Mouse (Mus musculus) testis, postnatal 10 days (tissue): ENCODE results near the gene Mpdu1.
"Not testable (repeated sequence)": the region's sequence is repeated elsewhere in the genome, so short reads cannot be mapped to it uniquely, and the experiment has no call there.

ENCODE experiments used
- DNase-seq: peaks from one replicate; pipeline ENCODE4 v3.0.0; 2021; ENCODE audit warnings: low spot score

Gene Mpdu1

DNA sequence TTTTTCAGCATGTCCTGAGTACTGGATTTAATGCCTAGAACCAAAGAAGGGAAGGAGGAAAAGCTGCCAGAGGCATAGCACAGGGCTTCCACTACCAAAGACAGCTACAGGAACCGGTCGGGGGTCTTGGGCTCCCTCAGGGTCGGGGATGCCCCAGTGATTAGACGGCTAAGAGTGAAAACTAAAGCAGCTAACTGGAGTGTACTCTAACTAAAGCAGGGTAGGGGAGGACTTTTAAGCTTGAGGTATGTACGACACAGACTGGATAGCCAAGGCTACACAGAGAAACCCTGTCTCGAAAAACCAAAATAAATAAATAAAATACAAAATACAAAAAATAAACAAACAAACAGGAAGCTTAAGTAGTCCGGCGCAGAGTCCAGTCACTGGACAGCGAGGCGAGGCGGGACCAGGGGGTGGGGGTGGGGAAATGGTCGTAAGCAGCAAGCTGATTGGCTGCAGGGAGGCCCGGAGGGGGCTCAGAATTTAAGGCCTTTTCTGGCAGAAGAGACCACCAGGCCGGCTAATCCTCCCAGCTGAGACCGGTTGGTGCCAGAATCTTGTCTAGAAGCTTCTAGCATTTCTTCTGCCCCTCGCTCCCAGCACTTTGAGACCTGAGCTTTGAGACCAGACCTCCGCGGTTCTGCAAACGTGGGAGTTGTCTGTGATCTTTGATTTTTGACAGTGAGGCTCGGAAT is 40.7 kb downstream of the Mpdu1 start, which contains the start of gene Sat2:
Sat2 (plus strand) TSS at position 454 of the 698 bp plus-strand sequence.
- peak; percentile 74 for DNase-seq

DNA sequence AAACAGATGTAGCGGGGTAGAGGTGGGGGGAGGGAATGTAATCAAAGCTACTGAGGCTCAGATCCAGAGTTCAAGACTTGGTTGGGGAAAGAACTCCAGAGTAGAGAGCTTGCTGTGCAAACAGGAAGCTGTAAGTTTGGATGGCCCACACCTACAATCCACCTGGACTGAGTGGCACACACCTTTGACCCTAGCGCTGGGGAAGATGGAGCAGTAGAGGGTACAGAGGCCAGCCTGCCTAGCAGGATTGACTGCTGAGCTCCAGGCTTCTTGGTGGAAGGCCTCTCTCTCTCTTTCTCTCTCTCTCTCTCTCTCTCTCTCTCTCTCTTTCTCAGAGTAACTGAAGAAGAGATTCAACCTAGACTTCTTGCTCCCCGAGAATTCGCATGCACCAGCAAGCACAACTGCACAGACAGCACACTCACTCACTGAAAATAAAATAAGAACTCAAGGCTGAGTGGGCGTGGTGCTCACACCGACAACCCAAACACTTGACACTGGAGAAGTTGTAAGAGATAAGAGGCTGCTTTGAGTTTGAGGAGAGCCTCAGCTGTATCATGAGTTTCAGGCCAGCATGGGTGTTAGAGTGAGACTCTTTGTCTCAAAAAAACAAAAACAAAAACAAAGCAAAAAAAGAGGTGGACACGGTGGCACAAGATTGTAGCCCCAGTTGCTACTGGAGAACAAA is 41.9 kb downstream of the Mpdu1 start:
- peak; percentile 35 for DNase-seq

DNA sequence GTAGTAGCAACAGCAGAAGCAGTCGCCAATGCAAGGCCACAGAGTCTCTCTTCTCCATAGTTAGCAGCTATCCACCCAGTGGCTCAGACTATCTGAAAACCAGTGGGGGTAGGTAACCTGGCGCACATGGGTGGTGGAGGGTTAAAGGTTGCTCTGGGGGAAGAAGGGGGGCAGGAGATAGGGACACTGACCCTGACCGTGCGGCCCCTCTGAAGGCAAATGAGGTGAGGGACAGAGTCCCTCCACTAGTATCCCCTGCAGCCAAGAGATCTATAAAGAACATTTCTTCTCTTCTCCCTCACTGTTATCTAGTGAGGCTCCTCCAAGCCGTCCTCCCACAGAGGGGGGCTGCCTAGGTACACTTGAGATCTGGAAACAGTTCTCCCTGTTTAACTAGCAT is 44.6 kb downstream of the Mpdu1 start, which contains the start of gene Shbg:
Shbg (minus strand) TSS at position 101 of the 400 bp plus-strand sequence.
- peak; percentile 51 for DNase-seq

DNA sequence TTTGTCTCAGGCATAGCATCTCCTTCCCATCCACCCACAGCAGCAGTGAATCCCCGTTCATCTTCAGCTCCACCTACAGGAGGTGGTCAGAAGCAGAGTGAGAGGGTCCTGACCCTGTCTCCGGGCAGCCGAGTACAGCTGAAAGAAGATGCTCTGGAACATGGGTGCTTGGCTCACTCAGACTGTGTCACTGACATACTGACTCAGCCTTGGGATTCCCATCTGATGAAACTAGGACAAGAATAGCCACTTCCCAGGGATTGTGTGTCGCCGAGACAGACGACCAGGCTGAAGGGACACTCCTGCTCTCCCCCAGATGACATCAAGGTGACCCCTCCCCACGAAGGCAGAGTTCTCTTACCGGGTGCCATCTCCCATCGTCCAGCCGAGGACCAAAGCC is 45.7 kb downstream of the Mpdu1 start:
- no peak for DNase-seq

DNA sequence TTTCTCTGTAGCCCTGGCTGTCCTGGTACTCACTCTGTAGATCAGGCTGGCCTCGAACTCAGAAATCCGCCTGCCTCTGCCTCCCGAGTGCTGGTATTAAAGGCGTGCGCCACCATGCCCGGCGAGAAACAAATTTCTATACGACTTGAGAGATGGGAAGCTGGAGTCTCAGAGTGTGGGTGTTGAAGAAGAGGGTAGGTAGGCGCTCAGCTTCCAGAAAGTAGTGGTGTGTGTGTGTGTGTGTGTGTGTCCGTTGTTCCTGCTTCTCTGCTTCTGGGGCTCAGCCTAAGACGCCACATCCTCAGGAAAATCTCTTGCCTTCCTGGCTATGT is 48.2 kb downstream of the Mpdu1 start:
- not testable (repeated sequence) for DNase-seq

DNA sequence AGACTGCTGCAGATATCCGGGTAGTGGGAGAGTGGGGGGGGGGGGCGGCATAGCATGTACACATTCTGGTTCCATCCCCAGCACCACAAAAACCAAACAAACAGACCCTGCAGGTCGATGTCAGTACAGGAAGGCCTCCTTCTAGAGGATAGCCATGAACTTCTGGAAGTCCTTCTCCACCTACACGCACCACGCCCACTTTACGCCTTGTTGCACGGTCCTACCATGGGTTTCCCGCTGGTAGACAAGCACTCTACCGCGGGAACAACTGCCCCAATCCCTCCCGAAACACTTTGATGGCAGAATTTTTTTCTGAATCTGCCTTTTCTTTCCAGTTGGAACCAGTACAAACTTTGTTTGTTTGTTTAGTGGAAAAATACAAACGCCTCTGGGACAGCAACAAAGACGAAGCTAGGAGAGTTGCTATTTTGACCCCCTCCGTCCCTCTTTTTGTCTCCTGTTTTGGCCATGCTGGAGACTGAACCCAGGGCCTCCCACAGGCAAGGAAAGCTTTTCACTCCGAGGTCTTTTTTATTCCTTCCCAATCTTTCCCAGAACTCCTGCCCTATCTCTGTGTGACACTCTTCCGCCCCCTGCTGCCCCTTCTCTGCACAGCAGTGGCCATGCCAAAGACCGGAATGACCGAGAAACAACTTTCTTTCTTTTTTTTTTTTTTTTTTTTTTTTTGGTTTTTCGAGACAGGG is 48.7 kb downstream of the Mpdu1 start:
- DNase-seq = peak; percentile 95

DNA sequence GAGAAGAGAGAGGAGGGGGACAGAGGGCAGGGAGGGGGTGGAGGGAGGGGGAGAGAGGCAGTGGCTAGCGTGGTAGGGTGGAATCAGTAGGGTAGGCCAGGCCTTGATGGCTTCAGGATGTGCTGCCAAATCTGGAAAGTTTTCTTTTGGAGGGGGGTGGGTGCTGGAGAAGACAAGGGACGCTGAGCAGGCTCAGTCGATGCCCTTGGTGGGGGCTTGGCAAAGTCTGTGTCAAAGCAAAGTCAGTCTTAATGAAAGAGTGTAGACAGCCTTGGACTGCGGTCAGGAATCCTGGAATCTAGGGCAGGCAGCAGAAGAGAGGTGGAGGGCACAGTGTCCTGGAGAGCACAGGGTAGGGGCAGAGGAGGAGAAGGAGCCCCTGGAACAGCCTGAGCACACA is 51.5 kb downstream of the Mpdu1 start:
- peak; percentile 35 for DNase-seq

DNA sequence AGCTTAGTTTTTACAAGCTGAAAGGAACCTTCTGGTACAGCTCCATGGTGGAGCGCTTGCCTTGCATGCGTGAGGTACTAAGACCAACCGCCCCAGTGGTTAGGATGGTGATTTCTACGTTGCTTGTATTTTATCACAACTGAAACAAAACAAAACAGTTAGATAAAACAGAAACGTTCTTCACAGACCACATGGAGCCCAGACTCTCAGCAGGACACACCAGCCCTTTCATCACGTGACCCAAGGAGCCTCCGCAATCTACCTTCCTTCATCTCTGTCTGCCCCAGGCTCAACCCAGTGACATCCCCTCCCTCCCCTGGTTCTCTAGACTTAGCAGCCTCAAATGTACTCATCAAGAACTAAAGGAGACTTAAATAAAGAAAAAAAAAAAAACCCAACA is 53.0 kb downstream of the Mpdu1 start:
- DNase-seq = no peak

DNA sequence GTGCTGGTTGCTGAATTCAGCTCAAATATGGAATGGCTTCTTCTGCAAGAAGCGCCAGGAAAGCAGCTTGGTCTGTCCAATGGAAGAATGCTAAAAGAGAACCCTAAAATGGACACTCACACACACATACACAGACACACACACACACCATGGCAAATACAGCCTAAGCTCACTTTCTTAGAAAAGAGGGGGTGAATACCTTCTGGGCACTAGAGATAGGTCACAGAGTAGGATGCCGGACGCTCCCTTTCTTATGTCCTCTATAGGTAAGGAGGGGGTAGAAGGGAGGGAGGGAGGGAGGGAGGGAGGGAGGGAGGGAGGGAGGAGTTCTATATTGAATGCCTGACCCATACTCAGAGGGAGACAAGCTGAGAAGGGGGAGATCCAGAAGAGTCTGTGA is 53.9 kb downstream of the Mpdu1 start:
- no peak for DNase-seq

DNA sequence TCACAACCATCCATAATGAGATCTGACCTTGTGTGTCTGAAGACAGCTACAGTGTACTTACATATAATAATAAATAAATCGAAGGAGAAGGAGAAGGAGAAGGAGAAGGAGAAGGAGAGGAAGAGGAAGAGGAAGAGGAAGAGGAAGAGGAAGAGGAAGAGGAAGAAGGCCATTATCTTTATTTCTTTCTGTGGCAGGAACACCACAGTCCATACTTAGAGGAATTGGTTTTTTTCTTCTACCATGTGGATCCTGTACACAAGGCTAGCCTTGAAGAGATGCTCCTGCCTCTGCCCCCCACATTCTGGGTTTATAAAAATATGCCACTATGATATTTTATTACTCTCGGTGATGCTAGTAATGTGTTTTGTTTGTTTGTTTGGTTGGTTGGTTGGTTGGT is 55.6 kb downstream of the Mpdu1 start:
- no peak for DNase-seq
